Mouse (Mus musculus) midbrain, embryonic 11.5 days (tissue): Measurements from ENCODE around the gene Fam173a. TPM values are rescaled to one million over a fixed set of nuclear protein-coding genes. Genes with fewer than 3 reads are reported as not detected.

Experiments used
- ATAC-seq: fragments of 200-750 bp; cut with Nextera tagmentation; 2 replicates; pipeline ENCODE4 v1.8.0; 2017; ENCODE audit warnings: moderate TSS enrichment, moderate library complexity; ENCODE audit not compliant: low FRiP score
- DNase-seq: peaks from one replicate; pipeline ENCODE4 v3.0.0; 2015; ENCODE audit warnings: low spot score; ENCODE audit errors: missing footprints
- H3K27ac ChIP-seq: fragments of 300-500 bp; sonication (generic); 2 replicates; pipeline ENCODE4 v1.5.1; 2014; ENCODE audit warnings: low read depth, low read length
- H3K27me3 ChIP-seq: fragments of 300-500 bp; sonication (generic); 2 replicates; pipeline ENCODE4 v1.6.1; 2014; ENCODE audit warnings: mild to moderate bottlenecking, low read length, moderate library complexity, mixed read lengths; ENCODE audit not compliant: control insufficient read depth, insufficient read depth
- H3K36me3 ChIP-seq: fragments of 300-500 bp; sonication (generic); 2 replicates; pipeline ENCODE4 v1.6.1; 2014; ENCODE audit warnings: mild to moderate bottlenecking, low read length, moderate library complexity, mixed read lengths; ENCODE audit not compliant: control insufficient read depth, insufficient read depth
- H3K4me1 ChIP-seq: fragments of 300-500 bp; sonication (generic); 2 replicates; pipeline ENCODE4 v1.6.1; 2014; ENCODE audit warnings: low read length; ENCODE audit not compliant: control insufficient read depth, insufficient read depth
- H3K4me2 ChIP-seq: fragments of 300-500 bp; sonication (generic); 2 replicates; pipeline ENCODE4 v1.6.1; 2014; ENCODE audit warnings: mild to moderate bottlenecking, moderate library complexity
- H3K4me3 ChIP-seq: fragments of 300-500 bp; sonication (generic); 2 replicates; pipeline ENCODE4 v1.5.1; 2014; ENCODE audit warnings: low read depth, low read length
- H3K9ac ChIP-seq: fragments of 300-500 bp; sonication (generic); 2 replicates; pipeline ENCODE4 v1.6.1; 2014; ENCODE audit warnings: low read length
- H3K9me3 ChIP-seq: fragments of 300-500 bp; sonication (generic); 2 replicates; pipeline ENCODE4 v1.6.1; 2016; ENCODE audit warnings: low read length; ENCODE audit not compliant: control insufficient read depth
- WGBS: fragments of 180-500 bp; shearing (Covaris S2); extraction: QIAGEN DNeasy Blood & Tissue Kit; methylation state at CpG from one replicate; pipeline ENCODE4 v1.1.7; 2014; 5-methylcytosine and 5-hydroxymethylcytosine counted together
- polyA plus RNA-seq: library from polyadenylated mRNA; unstranded; fragments of >200 nt; fragmentation: Nextera tagmentation; extraction: Ambion mirVana; gene quantifications from 2 replicates; pipeline ENCODE4 v1.2.1, GENCODE M21; 2014

Fam173a gene
- polyA plus RNA-seq, 1 experiment from 2014 or later: 69.1 TPM

- ATAC-seq (no peak), DNase-seq (no peak)
- Histone ChIP-seq H3K4me1 (peaks cover 46% of the 10 kb centered on the region), H3K4me3 (peak overlapping the region; percentile 68), H3K4me2 (peak overlapping the region; percentile 90; the same call in 1 of the 2 replicates), H3K9ac (no peak overlapping the region; the same call in 1 of the 2 replicates), H3K36me3 (peaks cover 11% of the 10 kb centered on the region; the same call in 1 of the 2 replicates), H3K9me3 (no peaks in the 10 kb centered on the region), H3K27me3 (no peaks in the 10 kb centered on the region; the same call in 1 of the 2 replicates), H3K27ac (no peak overlapping the region)
- 83% methylated on average over 4 of the region's 4 CpGs for WGBS
These were observed 37.6 kb upstream of the Fam173a start for GRCm38 (mm10) chr17:25830200-25830753.

DNA sequence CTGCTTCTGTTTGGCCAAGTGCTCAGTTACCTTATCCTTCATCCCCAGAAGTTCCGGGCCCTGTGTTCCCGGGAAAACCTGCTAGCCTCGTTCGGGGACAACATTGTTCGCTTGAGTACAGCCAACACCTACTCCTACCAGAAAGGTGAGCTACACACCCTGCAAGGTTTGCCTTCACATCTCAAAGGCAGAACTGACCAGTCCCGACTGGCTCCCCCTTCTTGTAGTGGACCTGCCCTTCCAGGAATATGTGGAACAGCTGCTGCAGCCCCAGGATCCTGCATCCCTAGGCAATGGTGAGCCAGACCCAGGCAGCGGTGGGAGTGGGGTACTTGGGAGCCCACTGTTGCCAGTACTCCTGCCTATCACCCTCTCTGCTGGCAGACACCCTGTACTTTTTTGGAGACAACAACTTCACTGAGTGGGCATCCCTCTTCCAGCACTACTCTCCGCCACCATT lies 36.9 kb upstream of the Fam173a start:
- WGBS: 47% methylated on average over 8 of the region's 8 CpGs
- Histone ChIP-seq H3K4me2 (peak overlapping the region; percentile 90), H3K4me1 (peaks cover 47% of the 10 kb centered on the region), H3K36me3 (peaks cover 11% of the 10 kb centered on the region; the same call in 1 of the 2 replicates), H3K27me3 (no peaks in the 10 kb centered on the region), H3K4me3 (peak overlapping the region; percentile 68), H3K9me3 (no peaks in the 10 kb centered on the region), H3K9ac (peak overlapping the region; percentile 89), H3K27ac (peak overlapping the region; percentile 87)
- DNase-seq (no peak), ATAC-seq (no peak)

- ATAC-seq: peak; percentile 20
- H3K4me3 ChIP-seq: peak within 1 kb of the TSS; percentile 68
- peak within 1 kb of the TSS; percentile 90 for H3K4me2 ChIP-seq
- H3K27ac ChIP-seq: peak within 1 kb of the TSS; percentile 87
- no peaks in the 10 kb centered on the region for H3K27me3 ChIP-seq
- H3K9me3 ChIP-seq: no peaks in the 10 kb centered on the region
- H3K36me3 ChIP-seq: peaks cover 11% of the 10 kb centered on the region; the same call in 1 of the 2 replicates
- WGBS: under 1% methylated on average over 32 of the region's 32 CpGs
- H3K9ac ChIP-seq: peak within 1 kb of the TSS; percentile 89
- H3K4me1 ChIP-seq: peaks cover 47% of the 10 kb centered on the region
- peak; percentile 99 for DNase-seq
These were observed 36.2 kb upstream of the Fam173a start, which contains the start of gene Jmjd8 for GRCm38 (mm10) chr17:25828712-25829557. Gene Jmjd8 (plus strand): TSS chr17:25828867.

DNA sequence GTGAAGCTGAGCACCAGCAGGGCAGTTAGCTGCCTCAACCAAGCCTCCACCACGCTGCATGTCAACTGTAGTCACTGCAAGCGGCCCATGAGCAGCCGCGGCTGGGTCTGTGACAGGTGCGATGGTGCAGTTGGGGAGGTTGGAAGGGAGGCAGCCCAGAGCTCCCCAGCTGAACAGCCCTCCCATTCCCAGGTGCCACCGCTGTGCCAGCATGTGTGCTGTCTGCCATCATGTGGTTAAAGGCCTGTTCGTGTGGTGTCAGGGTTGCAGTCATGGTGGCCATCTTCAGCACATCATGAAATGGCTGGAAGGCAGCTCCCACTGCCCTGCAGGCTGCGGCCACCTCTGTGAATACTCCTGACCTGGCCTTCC lies 35.5 kb upstream of the Fam173a start:
- peak overlapping the region; percentile 89 for H3K9ac ChIP-seq
- ATAC-seq: no peak
- H3K4me2 ChIP-seq: peak overlapping the region; percentile 90
- peak overlapping the region; percentile 68 for H3K4me3 ChIP-seq
- no peak overlapping the region for H3K27ac ChIP-seq
- 80% methylated on average over 8 of the region's 8 CpGs for WGBS
- peaks cover 11% of the 10 kb centered on the region; the same call in 1 of the 2 replicates for H3K36me3 ChIP-seq
- H3K4me1 ChIP-seq: peaks cover 45% of the 10 kb centered on the region
- no peaks in the 10 kb centered on the region for H3K9me3 ChIP-seq
- no peak for DNase-seq
- H3K27me3 ChIP-seq: no peaks in the 10 kb centered on the region

GRCm38 (mm10) chr17:25827546-25828222 lies 35.0 kb upstream of the Fam173a start:
- H3K36me3 ChIP-seq: peaks cover 11% of the 10 kb centered on the region; the same call in 1 of the 2 replicates
- H3K27me3 ChIP-seq: no peaks in the 10 kb centered on the region
- no peak overlapping the region for H3K4me3 ChIP-seq
- ATAC-seq (no peak), DNase-seq (no peak)
- no peak overlapping the region for H3K27ac ChIP-seq
- WGBS: 90% methylated on average over 22 of the region's 22 CpGs
- peaks cover 45% of the 10 kb centered on the region for H3K4me1 ChIP-seq
- no peak overlapping the region for H3K9ac ChIP-seq
- no peaks in the 10 kb centered on the region for H3K9me3 ChIP-seq
- no peak overlapping the region for H3K4me2 ChIP-seq

DNA sequence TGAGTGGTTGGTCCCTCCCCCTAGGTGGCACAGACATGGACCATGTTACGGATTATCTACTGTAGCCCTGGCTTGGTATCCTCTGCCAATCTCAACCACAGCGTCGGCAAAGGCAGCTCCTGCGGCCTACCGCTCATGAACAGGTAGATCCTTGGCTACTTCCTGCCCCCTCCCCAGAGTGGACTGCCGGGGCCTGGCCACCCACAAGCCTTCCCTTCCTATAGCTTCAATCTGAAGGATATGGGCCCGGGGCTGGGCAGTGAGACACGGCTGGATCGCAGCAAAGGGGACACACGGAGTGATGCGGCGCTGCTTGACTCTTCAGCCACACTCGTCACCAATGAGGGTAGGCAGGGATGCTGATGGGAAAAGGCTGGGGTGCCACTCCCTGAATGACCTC lies 34.3 kb upstream of the Fam173a start:
- H3K4me1 ChIP-seq: peaks cover 44% of the 10 kb centered on the region
- peaks cover 11% of the 10 kb centered on the region; the same call in 1 of the 2 replicates for H3K36me3 ChIP-seq
- no peak overlapping the region for H3K4me2 ChIP-seq
- H3K9me3 ChIP-seq: no peaks in the 10 kb centered on the region
- H3K9ac ChIP-seq: no peak overlapping the region
- H3K27me3 ChIP-seq: no peaks in the 10 kb centered on the region
- no peak for DNase-seq
- H3K27ac ChIP-seq: no peak overlapping the region
- ATAC-seq: no peak
- 95% methylated on average over 13 of the region's 13 CpGs for WGBS
- no peak overlapping the region for H3K4me3 ChIP-seq

- no peak for DNase-seq
- H3K27ac ChIP-seq: no peak overlapping the region
- no peaks in the 10 kb centered on the region for H3K9me3 ChIP-seq
- H3K4me1 ChIP-seq: peaks cover 35% of the 10 kb centered on the region
- no peaks in the 10 kb centered on the region for H3K27me3 ChIP-seq
- H3K36me3 ChIP-seq: peaks cover 7% of the 10 kb centered on the region; the same call in 1 of the 2 replicates
- 95% methylated on average over 27 of the region's 27 CpGs for WGBS
- no peak overlapping the region for H3K4me3 ChIP-seq
- H3K9ac ChIP-seq: no peak overlapping the region
- no peak for ATAC-seq
- no peak overlapping the region for H3K4me2 ChIP-seq
These were observed 33.4 kb upstream of the Fam173a start for GRCm38 (mm10) chr17:25825984-25826570.

GRCm38 (mm10) chr17:25825311-25825710 lies 32.6 kb upstream of the Fam173a start:
- Histone ChIP-seq H3K36me3 (peaks cover 2% of the 10 kb centered on the region; the same call in 1 of the 2 replicates), H3K9ac (no peak overlapping the region), H3K27me3 (no peaks in the 10 kb centered on the region), H3K4me1 (peaks cover 32% of the 10 kb centered on the region), H3K4me3 (no peak overlapping the region), H3K9me3 (no peaks in the 10 kb centered on the region), H3K27ac (no peak overlapping the region), H3K4me2 (no peak overlapping the region)
- WGBS: 83% methylated on average over 6 of the region's 6 CpGs
- ATAC-seq (no peak), DNase-seq (no peak)
